Comparison of ENCODE assay signal across 8 mouse cellular contexts in genomic region chr13:113417757-113418483, GRCm38 (mm10).
DNase-seq lines count a peak whose midpoint lies in the region; ATAC-seq and TF ChIP-seq lines count a peak whose summit lies in the region.

No protein-coding gene starts in this region.

- TF ChIP-seq EP300 in MEL (IDR thresholded peaks at IDR 0.05; ENCODE audit: low read depth in 1 of 2, low read length in 2 of 2) = no peak

- ATAC-seq in hindbrain, embryonic 12.5 days (ENCODE audit: low FRiP score) = 0 out of 2 replicates have a peak, but pooled peaks have one; percentile 43
- no peak for ATAC-seq in hindbrain, embryonic 11.5 days (ENCODE audit: low FRiP score)
- ATAC-seq in forebrain, embryonic 13.5 days = peak; percentile 91
- peak; percentile 55; the same call in 1 of the 2 replicates for ATAC-seq in intestine, embryonic 14.5 days (replicated peaks; ENCODE audit: low FRiP score, low TSS enrichment, low read depth)
- ATAC-seq in megakaryocyte-erythroid progenitor cell, adult 5-6 weeks (replicated peaks; ENCODE audit: low FRiP score, low TSS enrichment, poor library complexity, severe bottlenecking) = peak; percentile 58

- no peak overlapping the region for H3K27ac ChIP-seq in hindbrain, embryonic 12.5 days
- H3K27ac ChIP-seq in hindbrain, embryonic 11.5 days (ENCODE audit: low read depth, low read length) = no peak overlapping the region
- H3K27ac ChIP-seq in MEL (ENCODE audit: control insufficient read depth, low read depth, low read length) = no peak overlapping the region
- peak overlapping the region; percentile 32; the same call in 1 of the 2 replicates for H3K27ac ChIP-seq in forebrain, embryonic 13.5 days
- H3K27ac ChIP-seq in intestine, embryonic 14.5 days (ENCODE audit: low read depth) = peak overlapping the region; percentile 54; the same call in 1 of the 2 replicates

- no peak for DNase-seq in hindbrain, embryonic 11.5 days (ENCODE audit: low spot score)
- peak; percentile 13 for DNase-seq in MEL (ENCODE audit: low read depth, low spot score)
- peak; percentile 56 for DNase-seq in intestine, embryonic 14.5 days (ENCODE audit: low spot score)
- DNase-seq in left cerebral cortex, postnatal 10 days (ENCODE audit: extremely low spot score in 1 of 2, low spot score in 2 of 2) = peak; percentile 42 to 46
- DNase-seq in urinary bladder, postnatal 10 days (ENCODE audit: low spot score) = no peak

- no peaks in the 10 kb centered on the region; the same call in 1 of the 2 replicates for H3K4me1 ChIP-seq in hindbrain, embryonic 12.5 days
- H3K4me1 ChIP-seq in hindbrain, embryonic 11.5 days (replicated peaks; ENCODE audit: control insufficient read depth, insufficient read depth, low read length) = no peaks in the 10 kb centered on the region
- no peaks in the 10 kb centered on the region for H3K4me1 ChIP-seq in MEL (ENCODE audit: control insufficient read depth in 1 of 2, insufficient read depth in 2 of 2, low read length in 2 of 2)
- H3K4me1 ChIP-seq in forebrain, embryonic 13.5 days = peaks cover 15% of the 10 kb centered on the region
- peaks cover 15% of the 10 kb centered on the region for H3K4me1 ChIP-seq in intestine, embryonic 14.5 days (replicated peaks; ENCODE audit: control insufficient read depth, insufficient read depth, low read length)

- no peak overlapping the region for H3K9ac ChIP-seq in hindbrain, embryonic 12.5 days
- H3K9ac ChIP-seq in hindbrain, embryonic 11.5 days (ENCODE audit: low read depth, low read length) = no peak overlapping the region
- H3K9ac ChIP-seq in MEL (ENCODE audit: control insufficient read depth, low read depth, low read length, poor library complexity, severe bottlenecking) = no peak overlapping the region
- no peak overlapping the region for H3K9ac ChIP-seq in forebrain, embryonic 13.5 days
- H3K9ac ChIP-seq in intestine, embryonic 14.5 days (ENCODE audit: low read length) = no peak overlapping the region

- no peak for TF ChIP-seq POLR2A in MEL (IDR thresholded peaks at IDR 0.05; ENCODE audit: control insufficient read depth in 1 of 2, insufficient read depth in 1 of 2, low read depth in 1 of 2, low read length in 2 of 2, poor library complexity in 1 of 2)

- H3K4me2 ChIP-seq in hindbrain, embryonic 12.5 days (replicated peaks) = no peak overlapping the region
- no peak overlapping the region for H3K4me2 ChIP-seq in hindbrain, embryonic 11.5 days (replicated peaks; ENCODE audit: low read depth, low read length)
- peak overlapping the region; percentile 21; the same call in 1 of the 2 replicates for H3K4me2 ChIP-seq in forebrain, embryonic 13.5 days
- H3K4me2 ChIP-seq in intestine, embryonic 14.5 days (ENCODE audit: low read length) = no peak overlapping the region

- 52% methylated on average over 9 of the region's 9 CpGs for WGBS in hindbrain, embryonic 12.5 days
- 74% methylated on average over 9 of the region's 9 CpGs for WGBS in hindbrain, embryonic 11.5 days
- WGBS in forebrain, embryonic 13.5 days = 18% methylated on average over 9 of the region's 9 CpGs
- 21% methylated on average over 9 of the region's 9 CpGs for WGBS in intestine, embryonic 14.5 days

- no peaks in the 10 kb centered on the region for H3K9me3 ChIP-seq in hindbrain, embryonic 12.5 days (replicated peaks)
- H3K9me3 ChIP-seq in hindbrain, embryonic 11.5 days (ENCODE audit: control insufficient read depth, low read length) = no peaks in the 10 kb centered on the region
- no peaks in the 10 kb centered on the region for H3K9me3 ChIP-seq in MEL (replicated peaks; ENCODE audit: insufficient read depth, low read length)
- no peaks in the 10 kb centered on the region for H3K9me3 ChIP-seq in forebrain, embryonic 13.5 days (replicated peaks)
- H3K9me3 ChIP-seq in intestine, embryonic 14.5 days (ENCODE audit: control insufficient read depth, low read length) = no peaks in the 10 kb centered on the region

- no peaks in the 10 kb centered on the region for H3K36me3 ChIP-seq in hindbrain, embryonic 12.5 days
- H3K36me3 ChIP-seq in hindbrain, embryonic 11.5 days (ENCODE audit: control insufficient read depth, insufficient read depth, low read length) = no peaks in the 10 kb centered on the region
- no peaks in the 10 kb centered on the region for H3K36me3 ChIP-seq in MEL (ENCODE audit: control insufficient read depth in 1 of 2, insufficient read depth in 2 of 2, low read length in 2 of 2)
- no peaks in the 10 kb centered on the region for H3K36me3 ChIP-seq in forebrain, embryonic 13.5 days (ENCODE audit: poor library complexity, severe bottlenecking)
- no peaks in the 10 kb centered on the region for H3K36me3 ChIP-seq in intestine, embryonic 14.5 days (ENCODE audit: control insufficient read depth, insufficient read depth, low read length)

- no peaks in the 10 kb centered on the region for H3K27me3 ChIP-seq in hindbrain, embryonic 12.5 days
- no peaks in the 10 kb centered on the region for H3K27me3 ChIP-seq in hindbrain, embryonic 11.5 days (ENCODE audit: control insufficient read depth, insufficient read depth, low read length)
- H3K27me3 ChIP-seq in MEL (ENCODE audit: control insufficient read depth in 1 of 2, insufficient read depth in 2 of 2, low read length in 2 of 2) = no peaks in the 10 kb centered on the region
- H3K27me3 ChIP-seq in forebrain, embryonic 13.5 days = no peaks in the 10 kb centered on the region
- H3K27me3 ChIP-seq in intestine, embryonic 14.5 days (replicated peaks; ENCODE audit: control insufficient read depth, insufficient read depth, low read length) = no peaks in the 10 kb centered on the region

- H3K79me2 ChIP-seq in MEL (ENCODE audit: control insufficient read depth, insufficient read depth, low read length, poor library complexity) = no peaks in the 10 kb centered on the region

- H3K4me3 ChIP-seq in hindbrain, embryonic 12.5 days = no peak overlapping the region
- no peak overlapping the region for H3K4me3 ChIP-seq in hindbrain, embryonic 11.5 days (ENCODE audit: low read depth, low read length)
- H3K4me3 ChIP-seq in MEL (ENCODE audit: control insufficient read depth in 1 of 2, insufficient read depth in 1 of 2, low read depth in 2 of 2, low read length in 2 of 2) = no peak overlapping the region
- no peak overlapping the region for H3K4me3 ChIP-seq in forebrain, embryonic 13.5 days
- no peak overlapping the region for H3K4me3 ChIP-seq in intestine, embryonic 14.5 days (ENCODE audit: low read depth, low read length)

- no peak for TF ChIP-seq CTCF in MEL (IDR thresholded peaks at IDR 0.05 in 2 of 3, conservative IDR thresholded peaks at IDR 0.05 in 1 of 3; ENCODE audit: control insufficient read depth in 1 of 3, insufficient read depth in 1 of 3, low read depth in 2 of 3, low read length in 3 of 3, poor library complexity in 1 of 3, severe bottlenecking in 1 of 3)

- no peak for TF ChIP-seq RAD21 in MEL (IDR thresholded peaks at IDR 0.05; ENCODE audit: low read depth, low read length)

- intact Hi-C loops in left cerebral cortex, postnatal 10 days (cut with DNase I) = loop anchor here (5.0 kb wide), 1 partner anchor 199 kb away; the partner anchor contains the start of gene Snx18

TF ChIP-seq in MEL, 35 proteins besides CTCF, POLR2A, EP300 and RAD21:
- TF ChIP-seq KAT2A (conservative IDR thresholded peaks at IDR 0.05; ENCODE audit: low read depth, low read length) (no peak), MEF2A (IDR thresholded peaks at IDR 0.05; ENCODE audit: extremely low read depth, insufficient replicate concordance, low read depth, low read length, poor library complexity, severe bottlenecking) (no peak), CHD2 (IDR thresholded peaks at IDR 0.05; ENCODE audit: low read length) (no peak)

Comparison
In these comparisons a context has a peak if more than half of its experiments do, and no peak if none do; other contexts are left out.
1. H3K27ac ChIP-seq: peak in forebrain, embryonic 13.5 days (single experiment) and intestine, embryonic 14.5 days (single experiment); none in hindbrain, embryonic 12.5 days (single experiment), hindbrain, embryonic 11.5 days (single experiment) and MEL (single experiment).
2. DNase-seq: peak in MEL (single experiment), intestine, embryonic 14.5 days (single experiment) and left cerebral cortex, postnatal 10 days (2 of 2); none in hindbrain, embryonic 11.5 days (single experiment) and urinary bladder, postnatal 10 days (single experiment).